Mouse (Mus musculus) right cerebral cortex, postnatal 10 days (tissue): ENCODE data around the gene Dmrtb1.

Source experiments
- DNase-seq, 2 experiments: peaks; one replicate each; pipeline ENCODE4 v3.0.0; 2021; ENCODE audit warnings: low spot score in 2 of 2

Dmrtb1 gene

DNA sequence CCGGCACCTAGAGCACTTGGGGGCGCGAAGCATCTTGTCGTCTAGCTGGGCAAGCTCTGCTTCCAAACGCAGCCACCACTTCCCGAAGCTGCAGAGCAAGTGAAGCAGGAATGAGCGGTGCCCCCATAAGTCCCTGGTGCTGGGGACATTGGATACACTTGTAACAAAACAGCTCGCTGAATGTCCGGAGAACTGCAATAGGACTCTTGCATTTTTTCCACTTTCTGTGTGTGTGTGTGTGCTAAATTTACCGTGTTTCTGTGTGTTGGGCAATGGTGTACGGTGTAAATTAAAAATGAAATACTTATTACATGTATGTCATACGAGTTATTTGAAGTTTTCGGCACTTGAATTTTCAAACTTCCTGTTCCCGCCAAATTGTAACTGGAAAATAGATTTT lies at the start of gene Dmrtb1:
Dmrtb1 (minus strand) TSS at position 101 of the 400 bp plus-strand sequence.
- no peak for DNase-seq

GRCm38 (mm10) chr4:107733603-107734002 lies 49.6 kb upstream of the Dmrtb1 start:
- no peak for DNase-seq

- no peak for DNase-seq
These were observed 48.6 kb upstream of the Dmrtb1 start for GRCm38 (mm10) chr4:107732624-107733023.

DNA sequence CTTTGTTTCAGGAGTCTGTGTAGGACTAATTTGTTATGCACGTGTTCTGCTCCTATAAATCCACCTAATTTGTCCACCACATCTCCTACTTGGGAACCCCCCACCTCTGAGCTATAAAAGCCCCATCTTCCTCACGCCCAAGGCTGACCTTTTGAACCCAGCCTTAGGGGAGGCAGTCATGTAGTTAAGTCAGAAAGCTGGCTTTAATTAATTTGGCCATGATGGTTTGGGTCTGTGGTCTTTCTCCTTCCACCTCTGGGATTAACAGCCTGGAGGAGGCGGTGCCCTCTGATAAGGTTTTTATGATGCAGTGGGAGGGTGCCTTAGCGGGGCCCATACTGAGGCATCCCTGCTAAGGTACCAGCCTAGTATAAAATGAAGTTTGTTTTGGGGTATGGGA lies 48.2 kb upstream of the Dmrtb1 start:
- DNase-seq: no peak

- DNase-seq: no peak
These were observed 47.0 kb upstream of the Dmrtb1 start for GRCm38 (mm10) chr4:107731088-107731465.

DNA sequence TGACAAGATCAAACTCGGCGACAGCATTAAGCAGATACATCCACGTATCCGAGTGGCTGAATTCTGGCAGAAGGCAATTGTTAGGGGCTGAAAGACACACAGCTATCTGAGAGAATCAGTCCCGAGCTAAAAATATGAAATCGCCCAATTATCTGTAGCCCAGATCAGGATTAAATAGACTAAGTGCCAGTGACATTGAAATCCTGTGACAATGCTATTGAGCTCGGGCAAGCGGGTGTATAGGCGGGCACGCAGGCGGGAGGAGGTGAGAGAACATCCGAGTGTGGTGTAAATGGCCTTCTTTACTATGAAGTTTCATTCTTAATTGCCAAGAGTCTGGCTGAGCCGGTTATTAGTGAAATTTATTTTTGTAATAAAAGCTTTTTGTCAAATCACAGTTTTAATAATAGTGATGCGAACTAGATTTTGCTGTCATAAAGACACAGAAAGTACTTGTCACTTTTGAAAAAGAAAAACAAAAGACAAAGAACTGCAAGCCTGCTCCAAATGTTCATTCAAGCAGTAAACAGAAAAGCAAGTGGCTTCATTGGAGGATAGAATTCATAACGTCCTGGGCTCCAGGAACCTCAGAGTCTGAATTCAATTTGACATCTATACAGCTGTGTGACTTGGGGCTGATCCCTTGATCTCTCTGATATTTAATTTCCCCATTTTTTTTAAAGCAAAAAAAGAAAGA lies 46.5 kb upstream of the Dmrtb1 start:
- DNase-seq: no peak

DNA sequence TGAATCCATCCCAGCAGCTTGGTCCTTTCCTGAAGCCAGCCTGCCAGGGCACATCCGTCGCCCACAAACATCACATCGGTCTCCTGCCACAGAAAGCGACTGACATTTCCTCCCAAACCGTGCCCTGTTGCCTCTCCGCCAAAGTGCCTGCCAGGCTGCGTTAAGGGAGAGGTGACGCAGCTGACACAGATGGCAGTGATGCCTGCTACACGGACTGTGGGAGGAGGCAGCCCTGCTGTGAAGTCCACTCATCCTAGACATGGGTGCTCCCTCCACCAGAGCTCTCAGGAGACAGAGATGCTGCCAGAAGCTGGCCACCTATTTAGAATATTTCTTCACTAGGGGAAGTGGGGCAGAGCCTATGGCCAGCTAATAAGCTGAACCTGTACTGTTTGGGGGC lies 41.4 kb upstream of the Dmrtb1 start:
- DNase-seq: no peak

GRCm38 (mm10) chr4:107720043-107720830 lies 36.2 kb upstream of the Dmrtb1 start:
- DNase-seq: no peak

DNA sequence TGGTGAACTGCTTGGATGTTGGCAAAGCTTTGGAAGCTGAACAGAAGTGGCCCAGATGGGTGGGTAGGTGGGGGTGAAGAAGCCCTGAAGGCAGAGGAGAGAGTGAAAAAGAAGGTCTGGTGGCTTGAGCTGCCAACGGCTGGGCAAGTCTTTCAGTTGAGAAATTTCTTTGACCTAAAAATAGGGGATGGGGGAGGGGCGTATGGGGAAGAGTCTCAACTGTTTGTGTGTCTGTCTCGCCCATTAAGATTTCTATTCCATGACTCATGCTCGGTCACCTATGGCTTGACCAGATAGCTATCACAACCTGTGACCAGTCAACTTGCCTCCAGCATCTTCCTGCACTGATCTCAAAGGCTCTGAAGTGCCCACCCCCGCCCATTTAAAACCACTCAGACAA lies 35.1 kb upstream of the Dmrtb1 start:
- no peak for DNase-seq

- DNase-seq: no peak
These were observed 34.7 kb upstream of the Dmrtb1 start for GRCm38 (mm10) chr4:107718720-107719119.

GRCm38 (mm10) chr4:107717718-107718313 lies 33.8 kb upstream of the Dmrtb1 start:
- peak; percentile 55 to 78 for DNase-seq

- peak; percentile 57 to 60 for DNase-seq
These were observed 32.8 kb upstream of the Dmrtb1 start for GRCm38 (mm10) chr4:107716754-107717299.

- no peak for DNase-seq
These were observed 22.9 kb upstream of the Dmrtb1 start for GRCm38 (mm10) chr4:107706884-107707283.

GRCm38 (mm10) chr4:107704185-107704584 lies 20.2 kb upstream of the Dmrtb1 start:
- no peak for DNase-seq

GRCm38 (mm10) chr4:107701679-107702078 lies 17.6 kb upstream of the Dmrtb1 start:
- no peak for DNase-seq

DNA sequence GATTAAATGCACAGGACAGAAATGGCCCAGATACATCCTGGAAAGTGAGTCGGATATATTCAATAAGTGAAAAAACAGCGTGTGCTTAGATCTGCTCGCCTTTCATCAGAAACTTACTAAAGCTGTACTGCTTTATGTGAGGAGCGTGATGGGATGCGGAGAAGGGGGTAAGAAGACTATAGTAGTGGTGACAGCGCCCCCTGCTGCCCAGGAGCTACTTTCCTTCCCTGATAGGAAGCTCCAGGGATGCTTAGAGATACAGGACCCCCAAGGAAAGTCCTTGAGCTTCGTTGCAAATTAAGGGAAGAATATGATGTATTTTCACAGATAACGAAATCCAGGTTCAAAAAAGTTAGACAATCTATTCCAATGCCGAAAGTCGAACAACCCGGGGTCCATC lies 17.1 kb upstream of the Dmrtb1 start:
- peak; percentile 68 to 74 for DNase-seq

DNA sequence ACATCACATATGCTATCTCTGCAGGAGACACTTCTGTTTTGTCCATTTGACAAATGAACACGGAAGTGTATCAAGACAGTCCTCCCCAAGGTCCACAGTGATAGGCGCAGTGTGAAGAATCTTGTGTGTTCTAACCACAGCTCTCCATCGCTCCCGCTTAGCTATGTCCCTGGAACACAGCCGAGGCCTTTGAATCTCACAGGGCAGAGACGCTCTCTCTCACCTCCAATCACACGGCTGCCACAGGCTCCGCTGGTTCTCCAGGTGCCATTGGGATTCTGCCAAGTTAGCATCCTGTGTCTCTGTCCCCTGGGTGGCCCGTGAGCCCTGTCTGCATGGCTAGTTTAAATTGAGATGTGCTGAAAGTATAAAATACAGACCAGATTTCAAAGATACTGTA lies 15.2 kb upstream of the Dmrtb1 start:
- DNase-seq: no peak

- DNase-seq: no peak
These were observed 9.8 kb upstream of the Dmrtb1 start for GRCm38 (mm10) chr4:107693816-107694215.

DNA sequence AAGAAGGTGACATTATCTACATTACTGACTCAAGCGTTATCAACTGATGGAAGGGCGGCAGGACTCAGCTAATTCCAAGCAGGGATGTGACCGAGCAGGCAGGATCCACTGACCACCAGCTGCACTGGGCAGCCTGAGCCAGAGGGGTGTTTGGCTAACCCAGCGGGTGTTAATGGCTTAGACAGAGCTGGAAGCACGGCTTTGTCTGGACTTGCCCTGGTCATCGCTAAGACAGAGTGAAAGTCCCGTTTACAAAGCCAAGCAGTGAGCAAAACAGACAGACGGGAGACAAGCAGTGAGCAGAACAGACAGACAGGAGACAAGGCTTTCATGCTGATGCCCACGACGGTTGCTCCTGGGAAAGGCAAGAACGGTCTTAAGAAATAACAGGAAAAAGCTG lies 4.2 kb upstream of the Dmrtb1 start:
- no peak for DNase-seq

DNA sequence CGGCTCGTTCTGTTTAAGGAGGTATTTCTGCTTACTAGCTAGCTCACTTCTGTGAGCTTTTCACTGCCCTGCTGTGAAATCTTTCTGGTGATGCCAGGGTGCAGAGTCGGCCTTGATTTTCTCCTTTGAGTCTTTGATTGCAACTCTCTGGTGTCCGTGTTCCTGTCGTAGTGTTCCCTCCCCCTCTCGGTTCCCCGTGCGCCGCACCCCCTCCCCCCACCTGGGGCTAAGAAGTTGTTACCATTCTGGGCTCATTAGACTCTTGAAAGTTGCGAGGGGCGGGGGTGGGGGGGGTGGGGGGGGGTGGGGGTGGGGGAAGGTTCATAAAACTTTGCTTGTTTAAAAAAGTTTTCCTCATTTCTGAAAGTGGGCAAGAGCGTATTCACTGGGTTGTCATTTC lies 3.1 kb upstream of the Dmrtb1 start:
- no peak for DNase-seq

DNA sequence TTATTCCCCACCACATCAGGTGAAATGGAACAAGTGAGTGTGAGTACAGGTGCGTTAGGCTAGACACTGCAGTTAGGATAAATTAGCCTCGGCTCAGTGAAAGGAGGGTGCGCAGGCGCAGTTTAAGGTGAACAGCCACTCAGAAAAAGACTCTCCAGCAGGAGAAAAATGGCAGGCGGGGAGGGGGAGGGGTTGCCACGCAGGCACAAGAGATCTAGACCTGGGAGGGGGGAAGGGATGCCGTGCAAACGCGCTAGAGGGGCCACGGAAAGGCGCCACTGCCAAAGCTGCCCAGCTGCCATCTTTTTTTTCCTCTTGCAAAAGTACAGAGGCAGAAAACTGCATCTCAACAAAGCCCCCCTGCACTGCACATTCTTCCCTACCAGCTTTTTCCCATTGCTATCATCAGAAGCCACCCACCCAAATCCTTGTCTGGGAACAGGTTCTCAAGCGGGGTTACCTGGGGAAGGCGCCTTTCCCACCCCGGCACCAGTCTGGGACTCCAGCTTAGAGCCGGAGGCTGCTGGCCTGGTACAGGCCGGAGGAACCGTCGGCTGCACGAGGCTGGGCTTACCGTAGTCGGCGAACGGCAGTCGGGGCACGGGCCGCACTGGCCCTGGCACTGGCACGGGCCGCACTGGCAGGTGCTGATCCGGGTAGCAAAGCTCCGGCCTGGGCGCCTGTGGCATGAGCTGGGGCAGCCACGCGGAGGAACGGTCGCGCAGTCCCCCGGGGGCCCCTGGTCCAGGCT lies 849 bp downstream of the Dmrtb1 start:
- no peak for DNase-seq
